13 mouse cellular contexts compared by ENCODE assay signal in the genomic region with DNA sequence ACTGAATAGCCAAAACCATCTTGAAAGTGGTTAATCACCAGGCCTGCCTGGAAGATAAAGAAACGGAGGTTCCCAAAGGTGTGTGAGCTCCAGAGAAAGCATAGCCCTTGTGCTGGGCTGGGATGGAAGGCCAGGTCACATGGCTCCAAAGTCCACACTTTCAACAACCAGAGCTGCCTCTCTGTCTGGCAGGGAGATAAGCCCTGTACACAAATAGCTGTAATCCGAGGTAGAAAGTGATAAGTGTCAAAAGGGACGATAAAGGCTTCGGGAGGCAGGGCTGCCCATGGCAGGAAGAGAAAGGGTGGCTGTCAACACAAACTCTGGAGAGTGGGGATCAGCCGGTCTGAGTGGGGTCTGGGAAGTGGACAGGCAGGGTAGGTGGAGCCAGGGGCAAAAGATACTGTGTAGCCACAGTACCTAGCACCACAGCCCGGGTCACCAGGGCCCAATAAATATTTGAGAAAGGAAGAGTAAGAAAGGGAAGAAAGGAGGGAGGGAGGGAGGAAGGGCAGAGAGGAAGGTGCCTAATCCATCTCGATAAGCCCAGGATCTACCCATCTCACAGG. TPM values are rescaled to one million over a fixed set of nuclear protein-coding genes. Genes with fewer than 3 reads are reported as not detected.
A peak's percentile ranks its signal among the peaks of the same experiment; 100 is the strongest.
DNase-seq lines count a peak whose midpoint lies in the region; ATAC-seq and TF ChIP-seq lines count a peak whose summit lies in the region.
"Had no signal": no experiment of that assay in that cellular context is flagged by ENCODE, and none has a peak within 500 bp of the region (broad histone marks: within the 10 kb centered on the region; RNA-seq: fewer than 3 reads in every experiment).

No protein-coding gene starts in this region.

- peak overlapping the region; percentile 31 for H3K4me3 ChIP-seq in small intestine, adult 2 months (ENCODE audit: low read depth, low read length)
- H3K4me3 ChIP-seq in cerebellum, adult 2 months (replicated peaks; ENCODE audit: insufficient read depth, low read depth, low read length): no peak overlapping the region
- H3K4me3 ChIP-seq: neural tube, embryonic 13.5 days had no signal

- no peak for ATAC-seq in granulocyte monocyte progenitor cell, adult 5-6 weeks (replicated peaks; ENCODE audit: poor library complexity, severe bottlenecking)
- ATAC-seq: forebrain, embryonic 16.5 days had no signal

- no peaks in the 10 kb centered on the region for H3K27me3 ChIP-seq in small intestine, adult 2 months (ENCODE audit: control insufficient read depth, insufficient read depth, low read length)
- H3K27me3 ChIP-seq in cerebellum, adult 2 months (ENCODE audit: control insufficient read depth, insufficient read depth, low read length): no peaks in the 10 kb centered on the region
- H3K27me3 ChIP-seq: Patski had no signal

- WGBS in small intestine, adult 2 months: 17% methylated on average over 7 of the region's 7 CpGs
- 82% methylated on average over 7 of the region's 7 CpGs for WGBS in cerebellum, adult 2 months

- intact Hi-C loops in heart, postnatal 25 days (cut with DNase I): loop anchor here (10.0 kb wide), 1 partner anchor 956 kb away; no protein-coding TSS in a partner anchor
- intact Hi-C loops in heart, postnatal 10 days (cut with DNase I): loop anchor here (5.0 kb wide), 1 partner anchor 54 kb away; no protein-coding TSS in a partner anchor

- TF ChIP-seq POLR2A in small intestine, adult 2 months (IDR thresholded peaks at IDR 0.05; ENCODE audit: low read depth, low read length): peak; percentile 31; the same call in 1 of the 2 replicates
- no peak for TF ChIP-seq POLR2A in cerebellum, adult 2 months (IDR thresholded peaks at IDR 0.05; ENCODE audit: borderline replicate concordance, insufficient read depth, low read length)

- no peaks in the 10 kb centered on the region for H3K36me3 ChIP-seq in small intestine, adult 2 months (ENCODE audit: control insufficient read depth, insufficient read depth, low read length)
- H3K36me3 ChIP-seq: neural tube, embryonic 13.5 days had no signal

- DNase-seq in heart, adult 11 months: peak; percentile 94
- no peak for DNase-seq in heart, postnatal 25 days (ENCODE audit: low spot score)
- peak; percentile 42 to 52 for DNase-seq in heart, postnatal 10 days
- peak; percentile 52 to 77 for DNase-seq in kidney, postnatal 25 days
- no peak for DNase-seq in right cerebral cortex, postnatal 36 days (ENCODE audit: low spot score in 2 of 2)
- no peak for DNase-seq in cerebellum, adult 2 months
- DNase-seq: B cell, adult 2 months; lung, postnatal 36 days had no signal

- H3K4me1 ChIP-seq in small intestine, adult 2 months (ENCODE audit: control insufficient read depth, insufficient read depth, insufficient read length, low read length): peaks cover 45% of the 10 kb centered on the region
- peaks cover 23% of the 10 kb centered on the region for H3K4me1 ChIP-seq in cerebellum, adult 2 months (ENCODE audit: control insufficient read depth, insufficient read depth, low read length)

- no peak for TF ChIP-seq CTCF in small intestine, adult 2 months (IDR thresholded peaks at IDR 0.05; ENCODE audit: extremely low read depth, insufficient read length, insufficient replicate concordance, low read depth, low read length)
- TF ChIP-seq CTCF in cerebellum, adult 2 months (IDR thresholded peaks at IDR 0.05; ENCODE audit: borderline replicate concordance, insufficient read depth, low read depth, low read length): no peak

- peak overlapping the region; percentile 99 for H3K27ac ChIP-seq in small intestine, adult 2 months (ENCODE audit: insufficient read depth, low read depth, low read length)
- H3K27ac ChIP-seq in cerebellum, adult 2 months (ENCODE audit: insufficient read depth, low read length): no peak overlapping the region
- H3K27ac ChIP-seq: neural tube, embryonic 13.5 days had no signal

RNA-seq across cellular contexts. Expression of a gene that starts 7.8 kb away (rescaled TPM):
- 10 to 100 TPM; 40.2 to 49.9 TPM for total RNA-seq in heart, postnatal 25 days (2021)
- 10 to 100 TPM; 70.9 to 72.0 TPM for total RNA-seq in heart, postnatal 10 days (2021)
- polyA plus RNA-seq in small intestine, adult 2 months (2012; rRNA removed): 35.0 and 91.5 TPM in 2 replicates
- polyA plus RNA-seq in cerebellum, adult 2 months (2012; rRNA removed): 63.7 and 72.5 TPM in 2 replicates
- 93.2 and 97.4 TPM in 2 replicates for total RNA-seq in granulocyte monocyte progenitor cell, adult 5-6 weeks (2014; fragmentation: Nextera tagmentation)
- 6.9 and 8.9 TPM in 2 replicates for total RNA-seq in granulocyte monocyte progenitor cell, adult 5-6 weeks (2017)

Comparison
In these comparisons a context has a peak if more than half of its experiments do, and no peak if none do; other contexts are left out.
1. DNase-seq: peak in heart, adult 11 months (single experiment), heart, postnatal 10 days (2 of 2) and kidney, postnatal 25 days (2 of 2); none in heart, postnatal 25 days (single experiment), right cerebral cortex, postnatal 36 days (0 of 2) and cerebellum, adult 2 months (0 of 2).